Mouse (Mus musculus): ENCODE data around the gene Prox1.

The Prox1 gene

GRCm38 (mm10) chr1:190173596-190173995 is 3.1 kb upstream of the Prox1 start:
- DNase-seq (ENCODE audit: low read depth, low spot score), result no peak

DNA sequence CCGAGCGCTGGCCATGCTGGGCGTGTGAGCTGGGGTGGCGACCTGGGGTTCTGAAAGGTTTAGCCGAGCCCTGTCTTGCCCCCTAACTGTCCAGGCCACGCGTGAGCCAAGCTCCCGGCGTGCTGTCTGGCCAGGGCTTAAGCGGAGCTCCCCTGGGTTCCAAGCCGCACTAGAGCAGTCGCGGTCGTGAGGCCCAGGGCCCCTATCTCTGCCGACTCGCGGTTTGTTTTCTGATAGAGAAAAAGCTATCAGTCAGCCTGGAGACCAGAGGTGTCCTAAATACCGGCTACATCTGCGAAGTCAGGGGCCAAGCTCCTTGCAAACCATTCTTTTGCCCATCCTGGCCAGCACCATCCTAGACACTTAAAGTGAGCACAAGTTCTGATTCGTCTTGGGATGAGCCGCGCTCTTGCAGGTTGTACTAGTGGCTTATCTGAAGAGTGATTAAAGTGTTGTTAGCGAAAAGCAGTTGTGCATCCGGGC is 2.5 kb upstream of the Prox1 start:
- no peak for DNase-seq (ENCODE audit: low read depth, low spot score)

GRCm38 (mm10) chr1:190172311-190172978 is 1.9 kb upstream of the Prox1 start:
- DNase-seq (ENCODE audit: low read depth, low spot score), result no peak

DNA sequence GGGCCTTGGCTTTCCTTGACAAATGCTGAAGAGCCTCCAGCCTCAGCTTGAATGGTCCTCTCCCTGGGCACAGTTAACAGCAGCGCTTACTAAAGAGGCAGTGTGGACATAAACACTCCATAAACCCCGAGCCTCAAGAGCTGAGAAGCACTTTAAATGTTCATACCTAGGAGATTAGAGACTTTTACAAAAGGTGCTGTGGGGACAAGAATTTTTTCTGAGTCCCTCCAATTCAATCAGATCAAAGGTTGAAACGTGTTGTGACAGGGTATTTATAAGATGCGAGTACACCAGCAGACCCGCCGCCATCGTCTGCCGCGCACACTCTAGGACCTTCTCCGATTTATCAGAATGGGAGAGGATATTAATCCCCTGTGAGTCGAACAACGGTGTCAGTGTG is 1.2 kb upstream of the Prox1 start:
- no peak for DNase-seq (ENCODE audit: low read depth, low spot score)

GRCm38 (mm10) chr1:190171341-190171740 is 827 bp upstream of the Prox1 start:
- DNase-seq (ENCODE audit: low read depth, low spot score), result no peak

DNA sequence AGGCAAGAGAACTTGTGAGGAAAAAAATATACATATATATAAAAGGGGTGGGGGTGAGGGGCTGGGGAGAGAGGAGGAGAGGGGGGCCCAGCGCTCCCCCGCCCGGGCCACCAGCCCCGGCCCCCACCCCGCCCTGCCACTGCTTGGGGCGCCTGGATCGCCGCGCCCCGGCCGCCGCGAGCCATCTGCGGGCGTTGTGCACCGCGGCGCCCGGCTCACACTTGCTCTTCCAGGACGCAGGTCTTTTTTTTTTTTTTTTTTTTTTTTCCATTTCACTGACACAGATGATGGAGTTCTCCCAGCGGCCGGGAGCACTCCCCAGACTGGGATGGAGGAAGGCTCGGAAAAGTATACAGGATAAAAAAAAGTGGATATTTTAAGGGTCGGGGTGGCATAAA is 304 bp upstream of the Prox1 start:
- no peak for DNase-seq (ENCODE audit: low read depth, low spot score)

GRCm38 (mm10) chr1:190168761-190169671 is 1.5 kb downstream of the Prox1 start:
- DNase-seq (ENCODE audit: low read depth, low spot score), result no peak

DNA sequence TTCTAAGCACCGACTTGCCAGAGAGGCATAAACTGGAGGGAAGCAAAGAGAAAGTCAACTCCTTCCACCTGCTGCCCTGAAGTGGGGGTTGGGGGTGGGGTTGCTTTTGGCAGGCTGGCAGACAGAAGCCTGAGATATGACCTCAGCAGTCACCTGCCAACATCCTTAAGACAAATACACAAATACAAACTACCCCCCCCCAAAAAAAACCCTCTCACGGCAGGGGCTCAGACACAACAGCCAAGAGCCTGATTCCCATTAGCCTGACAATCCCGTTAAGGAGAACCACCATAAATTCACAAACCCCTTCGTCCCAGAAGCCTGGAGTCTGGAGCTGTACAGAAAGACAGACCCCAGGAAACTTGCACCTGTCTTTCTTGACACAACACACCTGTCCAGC is 2.4 kb downstream of the Prox1 start:
- no peak for DNase-seq (ENCODE audit: low read depth, low spot score)

GRCm38 (mm10) chr1:190167609-190168008 is 2.9 kb downstream of the Prox1 start:
- DNase-seq (ENCODE audit: low read depth, low spot score), result no peak

- no peak for DNase-seq (ENCODE audit: low read depth, low spot score)
These were observed 5.0 kb downstream of the Prox1 start for GRCm38 (mm10) chr1:190165511-190165910.

- DNase-seq (ENCODE audit: low read depth, low spot score), result no peak
These were observed 7.0 kb downstream of the Prox1 start for GRCm38 (mm10) chr1:190163471-190163870.

DNA sequence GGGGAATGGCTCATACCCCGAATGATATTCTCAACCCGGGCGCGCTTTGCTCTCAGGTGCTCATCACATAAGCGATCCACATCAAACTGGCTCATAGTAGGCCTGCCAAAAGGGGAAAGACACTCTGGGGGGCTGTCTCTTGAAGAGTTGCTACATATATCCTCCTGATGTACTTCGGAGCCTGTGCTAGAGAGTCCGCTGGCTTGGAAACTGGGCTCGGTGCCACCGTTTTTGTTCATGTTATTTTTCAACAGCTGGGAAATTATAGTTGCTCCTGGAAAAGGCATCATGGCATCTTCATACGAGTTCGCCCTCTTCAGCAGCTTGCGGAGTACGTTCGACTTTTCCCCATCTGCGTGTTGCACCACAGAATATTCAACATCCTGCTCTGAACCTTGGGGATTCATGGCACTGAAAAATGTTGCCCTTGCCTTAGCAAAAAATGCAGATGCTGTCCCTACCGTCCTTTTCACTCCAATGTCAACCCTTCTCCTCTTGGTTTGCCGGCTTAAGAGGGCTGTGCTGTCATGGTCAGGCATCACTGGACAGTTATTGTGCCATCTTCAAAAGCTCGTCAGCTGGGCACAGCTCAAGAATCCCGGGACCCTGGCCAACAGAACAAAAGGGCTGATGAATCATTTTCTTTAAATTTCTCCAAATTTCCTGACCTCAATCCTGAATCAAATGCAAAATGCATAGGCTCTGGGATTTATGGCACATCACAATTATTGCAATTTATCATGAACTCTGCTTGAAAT is 8.6 kb downstream of the Prox1 start:
- DNase-seq (ENCODE audit: low read depth, low spot score), result no peak

- no peak for DNase-seq (ENCODE audit: low read depth, low spot score)
These were observed 9.2 kb downstream of the Prox1 start for GRCm38 (mm10) chr1:190161288-190161687.

DNA sequence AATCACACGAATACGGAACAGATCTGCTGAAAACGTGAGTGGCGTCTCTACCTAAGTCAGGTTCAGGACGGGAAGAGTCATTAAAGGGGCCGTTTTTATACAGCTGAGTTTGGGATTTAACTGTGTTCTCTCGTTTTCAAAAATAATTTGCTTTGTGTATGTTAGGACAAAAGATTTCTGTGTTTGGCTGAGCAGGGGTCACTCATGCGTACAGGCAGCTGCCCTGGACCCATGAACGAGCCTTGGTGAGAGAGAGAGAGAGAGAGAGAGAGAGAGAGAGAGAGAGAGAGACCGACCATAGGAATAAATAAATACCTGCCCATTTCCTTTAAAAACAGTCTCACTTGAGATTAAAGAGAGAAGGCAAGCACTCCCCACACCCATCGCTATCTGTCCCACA is 11.1 kb downstream of the Prox1 start:
- no peak for DNase-seq (ENCODE audit: low read depth, low spot score)

DNA sequence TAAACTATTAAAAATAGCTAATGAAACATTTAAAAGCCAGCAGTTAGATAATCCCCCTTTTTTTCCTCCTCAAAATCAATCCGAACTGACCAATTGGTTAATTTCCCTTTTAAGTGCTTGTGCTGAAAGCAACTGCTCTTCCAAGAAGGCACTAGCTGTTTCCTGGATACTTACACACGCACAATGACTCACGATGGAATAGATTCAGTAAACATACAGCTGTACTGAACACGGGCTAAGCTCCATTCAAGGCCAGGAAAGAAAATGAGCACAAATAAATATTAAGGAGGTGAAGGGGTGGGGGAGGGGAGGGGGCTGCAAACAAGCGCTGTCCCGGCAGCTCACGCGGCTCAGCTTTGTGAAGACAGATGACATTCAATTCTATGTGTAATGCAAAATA is 14.8 kb downstream of the Prox1 start:
- DNase-seq (ENCODE audit: low read depth, low spot score), result no peak

- no peak for DNase-seq (ENCODE audit: low read depth, low spot score)
These were observed 15.5 kb downstream of the Prox1 start for GRCm38 (mm10) chr1:190155021-190155420.

GRCm38 (mm10) chr1:190154292-190154691 is 16.2 kb downstream of the Prox1 start:
- no peak for DNase-seq (ENCODE audit: low read depth, low spot score)

DNA sequence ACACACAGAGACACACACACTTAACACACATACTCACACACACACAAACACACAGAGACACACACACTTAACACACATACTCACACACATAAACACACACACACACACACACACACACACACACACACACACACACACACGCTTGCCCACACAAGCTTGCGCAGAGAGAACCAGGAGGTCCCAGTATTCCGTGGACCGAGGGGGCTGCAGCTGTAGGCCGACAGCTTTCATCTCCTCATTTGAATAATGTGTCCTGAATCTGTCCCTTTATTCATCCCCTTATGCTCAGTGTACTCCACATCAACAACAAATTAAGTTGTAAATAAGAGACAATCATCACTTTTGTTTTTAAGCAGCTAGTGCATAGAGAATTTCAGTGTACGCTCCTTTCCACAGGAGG is 17.9 kb downstream of the Prox1 start:
- DNase-seq (ENCODE audit: low read depth, low spot score), result no peak

DNA sequence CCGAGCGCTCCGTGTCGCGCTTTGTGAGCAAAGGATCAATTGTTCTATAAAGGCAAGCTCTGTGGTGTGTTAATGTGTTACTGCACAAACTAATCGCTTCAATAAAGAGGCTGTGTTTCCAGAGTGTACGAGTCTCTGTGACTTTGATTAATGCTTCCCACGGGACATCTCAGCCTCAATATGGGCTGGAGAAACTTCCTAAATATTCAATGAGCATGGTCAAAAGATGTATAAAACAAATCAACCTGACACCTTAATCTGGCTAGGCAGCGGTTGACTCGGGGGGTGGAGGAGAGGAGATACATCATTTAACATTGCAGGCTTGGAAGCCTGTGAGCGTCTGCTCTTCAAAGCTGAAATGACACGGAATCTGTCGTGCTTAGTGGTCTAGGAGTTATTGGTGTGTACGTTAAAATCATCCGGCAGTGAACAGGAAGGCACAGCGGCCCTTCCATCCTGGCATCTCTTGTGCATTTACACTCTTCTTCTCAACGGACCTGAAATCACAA is 21.2 kb downstream of the Prox1 start:
- no peak for DNase-seq (ENCODE audit: low read depth, low spot score)

DNA sequence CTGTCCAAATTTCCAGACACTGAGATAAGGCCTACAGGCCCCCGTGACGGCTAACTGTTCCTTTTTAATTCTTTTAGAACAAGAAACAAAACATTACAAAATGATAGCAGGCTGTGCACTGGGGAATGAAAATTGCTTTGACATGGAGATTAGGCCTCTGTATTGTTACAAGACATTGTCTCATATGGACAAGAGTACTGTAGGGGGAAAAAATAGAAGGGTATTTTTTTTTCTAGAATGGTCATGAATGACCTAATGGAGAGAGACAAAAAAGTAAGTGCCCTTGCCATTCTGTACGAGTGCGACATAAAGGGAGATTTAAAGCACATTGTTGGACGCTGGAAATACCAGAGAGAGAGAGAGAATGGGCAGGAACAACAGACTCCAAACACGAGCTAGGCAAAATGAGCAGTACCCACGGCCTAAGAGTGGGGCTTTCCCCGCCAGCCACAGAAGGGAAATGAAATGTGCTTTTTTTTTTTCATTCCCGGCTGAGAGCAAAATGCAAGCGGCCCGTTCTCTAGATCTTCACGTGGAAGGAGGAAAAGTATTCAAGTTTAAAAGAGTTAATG is 21.8 kb downstream of the Prox1 start:
- no peak for DNase-seq (ENCODE audit: low read depth, low spot score)

DNA sequence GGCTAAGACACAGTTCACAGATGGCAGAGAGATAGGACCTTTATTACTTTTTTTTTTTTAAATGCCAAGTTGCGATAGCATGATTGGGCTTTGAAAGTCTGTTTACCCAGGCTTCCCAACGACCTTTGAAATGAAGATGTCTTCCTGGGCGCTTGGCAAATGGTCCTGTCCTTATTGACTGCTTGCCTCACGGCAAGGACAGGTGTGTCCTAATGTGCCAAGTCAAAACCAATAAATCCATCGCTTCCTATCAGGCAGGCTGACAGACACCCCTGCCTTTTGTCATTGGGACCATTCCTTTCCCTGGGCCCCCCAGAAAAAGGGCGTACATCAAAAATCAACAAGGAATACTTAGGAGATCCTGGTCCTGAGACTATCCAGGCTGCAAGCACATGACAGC is 22.7 kb downstream of the Prox1 start:
- no peak for DNase-seq (ENCODE audit: low read depth, low spot score)

DNA sequence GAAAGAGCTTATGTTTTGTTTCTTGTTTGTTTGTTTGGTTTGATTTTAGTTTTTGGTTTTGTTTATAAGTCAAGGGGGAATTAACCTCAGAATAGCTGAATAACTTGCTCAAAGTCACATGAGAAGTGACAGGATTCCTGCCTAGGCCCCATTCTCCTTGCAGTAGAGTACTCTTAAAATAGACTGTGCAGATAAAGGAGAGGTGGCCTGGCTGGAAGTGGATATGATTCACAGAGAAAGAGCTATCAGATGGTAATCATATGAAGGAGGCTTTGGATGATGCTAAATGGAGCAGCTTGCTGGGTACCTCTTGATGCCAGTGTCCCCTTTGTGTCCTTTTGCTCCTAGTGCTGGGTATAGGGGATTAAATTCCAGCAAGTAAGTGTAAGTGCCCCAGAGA is 26.1 kb downstream of the Prox1 start:
- DNase-seq (ENCODE audit: low read depth, low spot score), result no peak

Measured in CD4-positive helper T cell, adult 2 months (primary cell).